Mouse (Mus musculus) mature B cell (primary cell): ENCODE results near the gene Kctd4.
"Not testable (repeated sequence)": the region's sequence is repeated elsewhere in the genome, so short reads cannot be mapped to it uniquely, and the experiment has no call there.

Experiments
- in situ Hi-C: fragments of 300-500 bp; cut with MboI; formaldehyde crosslinking; loops from 2 replicates; pipeline ENCODE4 v1.14.3; 2019

Gene Kctd4

DNA sequence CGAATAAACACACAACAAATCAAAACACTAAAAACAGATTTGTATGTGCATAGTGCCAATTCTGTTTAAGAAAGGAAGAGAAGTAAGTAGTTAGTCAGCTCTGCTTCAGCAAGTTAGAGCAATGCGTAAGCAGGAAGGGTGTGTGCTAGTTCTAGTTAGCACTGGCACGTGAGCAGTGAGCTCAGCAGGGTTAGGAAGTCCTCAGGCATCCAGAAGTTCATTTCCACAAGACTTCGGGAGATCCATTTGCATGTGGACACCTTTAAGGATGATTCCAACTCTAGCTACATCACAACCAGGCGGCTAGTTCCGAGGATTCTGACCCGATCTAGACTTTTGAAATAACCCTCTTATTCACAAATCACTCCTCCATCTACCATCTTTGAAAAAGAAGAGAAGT is at the start of gene Kctd4:
Gene Kctd4 (plus strand): TSS at position 244 of the 400 bp plus-strand sequence.
- in situ Hi-C loops, result no loop called here

DNA sequence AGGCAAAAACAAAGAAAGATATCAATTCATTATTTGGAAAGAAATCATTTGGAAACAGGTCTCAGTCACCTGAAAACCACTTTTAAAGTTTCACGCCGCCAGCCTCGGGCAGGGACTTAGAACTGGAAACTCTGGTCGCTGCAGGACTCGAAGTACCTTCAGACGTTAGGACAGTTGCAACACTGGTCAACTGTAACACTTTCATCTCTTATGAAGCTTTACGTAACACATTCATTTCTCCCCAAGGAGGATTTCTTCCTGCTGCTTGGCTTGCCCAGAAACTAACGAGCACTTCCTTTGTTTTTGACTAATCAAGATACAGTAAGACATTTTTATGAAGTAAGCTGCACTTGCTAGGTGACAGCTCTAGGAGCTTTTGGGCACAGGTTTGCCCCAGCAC is 47.9 kb upstream of the Kctd4 start:
- in situ Hi-C loops, result no loop called here

DNA sequence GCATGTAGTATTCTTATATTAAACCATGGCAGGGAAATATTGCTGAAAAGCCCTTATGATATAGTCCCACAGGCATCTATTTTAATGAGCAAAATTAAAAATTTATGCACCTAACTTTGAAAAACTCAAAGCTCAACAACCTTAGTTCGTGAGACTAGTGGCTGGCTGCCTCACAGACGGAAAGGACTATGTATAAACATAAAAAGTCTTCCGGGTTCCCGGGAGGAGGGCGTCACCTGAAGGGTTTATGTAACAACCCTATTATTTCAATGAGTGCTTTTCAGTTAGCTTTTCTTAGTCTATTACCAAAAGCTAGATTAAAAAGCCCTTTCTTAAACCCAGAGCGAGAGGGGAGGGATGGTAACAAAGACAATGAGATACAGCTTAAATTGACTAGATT is 42.8 kb upstream of the Kctd4 start:
- in situ Hi-C loops, result no loop called here

DNA sequence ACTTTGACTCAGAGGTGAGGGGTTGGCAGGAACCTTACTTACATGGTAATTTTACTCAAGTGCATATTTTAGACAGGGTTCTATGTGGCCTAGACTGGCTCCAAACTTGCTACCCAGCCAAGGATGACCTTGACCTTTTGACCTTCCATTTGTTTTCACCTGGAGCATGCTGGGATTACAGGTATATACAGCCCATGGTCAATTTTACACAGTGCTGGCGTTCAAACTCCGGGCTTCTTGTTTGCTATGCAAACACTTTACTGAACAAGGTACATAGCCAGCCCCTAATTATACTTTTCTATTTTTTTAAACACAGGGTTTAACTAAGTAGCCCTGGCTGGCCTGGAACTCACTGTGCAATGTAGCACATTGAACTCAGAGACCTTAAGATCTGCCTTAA is 42.1 kb upstream of the Kctd4 start:
- in situ Hi-C loops, result no loop called here

DNA sequence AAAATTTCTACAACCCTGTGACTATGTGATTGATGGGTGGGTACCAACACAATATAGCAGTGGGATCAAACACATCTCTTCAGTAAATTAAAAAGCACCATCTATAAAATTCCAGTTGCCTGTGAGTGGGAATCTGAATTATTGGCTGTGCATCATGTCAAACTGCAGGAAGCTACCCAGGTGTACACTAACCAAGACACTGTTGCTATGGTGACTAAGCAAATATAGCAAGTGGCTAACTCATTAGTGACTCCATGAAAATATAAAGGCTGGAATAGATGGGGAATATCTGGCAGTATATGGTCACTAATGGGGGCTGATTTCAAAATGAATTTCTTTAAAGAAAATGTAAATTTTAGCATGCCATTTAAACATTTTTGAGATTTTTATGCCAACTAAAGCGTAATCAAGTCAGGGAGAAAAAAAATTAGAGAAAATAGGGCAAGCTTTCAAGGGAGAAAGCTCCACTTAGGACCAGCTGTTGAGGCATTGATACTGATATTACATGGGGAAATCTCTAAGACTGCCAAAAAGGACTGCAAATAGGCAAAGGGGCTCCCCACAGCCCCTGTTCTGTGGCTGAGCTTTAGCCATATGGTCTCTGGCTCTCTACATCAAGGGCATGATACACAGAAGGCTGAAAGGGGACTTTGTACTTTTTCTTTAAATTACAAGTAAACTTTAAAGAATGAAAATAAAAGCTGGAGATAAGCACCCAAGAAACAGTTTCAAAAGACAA is 31.3 kb upstream of the Kctd4 start:
- in situ Hi-C loops, result no loop called here

DNA sequence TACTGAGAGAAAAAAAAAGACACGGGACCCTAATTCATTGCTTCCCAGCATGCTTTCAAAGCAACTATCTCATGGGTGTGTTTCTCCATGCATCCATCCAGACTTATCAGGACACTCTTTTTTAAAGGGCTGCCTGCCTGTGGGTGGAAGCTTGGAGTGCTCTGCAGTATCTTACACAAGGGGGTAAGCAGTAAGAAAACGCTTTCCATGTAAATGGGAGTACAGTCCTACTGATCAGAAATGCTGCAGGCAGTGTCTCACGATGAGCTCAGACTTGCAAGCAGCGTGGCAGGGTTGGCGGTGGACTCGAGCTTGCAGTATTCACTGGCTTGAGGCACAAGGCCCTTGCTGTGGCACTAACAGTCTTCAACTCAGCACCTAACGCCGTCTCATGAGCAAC is 25.1 kb upstream of the Kctd4 start:
- in situ Hi-C loops, result not testable (repeated sequence)

DNA sequence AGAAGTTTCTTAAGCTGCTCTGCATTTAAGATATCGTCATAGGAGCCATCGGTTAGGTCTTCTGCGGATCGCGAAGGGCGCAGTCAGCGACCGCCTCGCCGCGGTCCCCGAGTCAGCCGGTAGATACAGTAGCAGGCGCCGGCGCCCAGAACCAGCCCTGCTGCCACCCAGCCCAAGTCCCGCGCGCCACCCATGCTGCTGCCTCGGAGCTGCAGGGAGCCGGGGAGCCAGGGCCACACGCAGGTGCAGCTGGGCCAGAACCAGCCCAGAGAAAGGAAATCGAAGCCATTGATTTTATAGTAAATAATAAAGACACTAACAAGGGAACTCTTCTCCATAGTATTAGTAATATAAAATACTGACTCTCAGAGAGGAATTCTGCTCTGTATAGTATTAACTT is 23.5 kb upstream of the Kctd4 start:
- in situ Hi-C loops, result no loop called here

DNA sequence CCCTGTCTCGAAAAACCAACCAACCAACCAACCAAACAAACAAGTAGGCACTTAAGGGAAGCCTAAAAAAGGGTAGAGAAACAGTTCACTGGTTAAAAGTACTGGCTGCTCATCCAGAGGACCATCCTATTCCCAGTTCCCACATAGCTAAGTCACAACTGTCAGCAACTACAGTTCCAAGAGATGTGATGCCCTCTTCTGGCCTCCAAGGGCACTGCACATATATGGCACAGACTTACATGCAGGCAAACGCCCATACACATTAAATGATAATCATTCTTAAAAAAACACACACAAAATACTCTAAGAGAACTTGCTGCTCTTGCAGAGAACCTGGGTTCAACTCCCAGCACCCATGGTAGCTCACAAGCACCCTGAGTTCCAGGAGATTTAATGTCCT is 20.4 kb upstream of the Kctd4 start:
- in situ Hi-C loops, result no loop called here

- in situ Hi-C loops, result no loop called here
Observed at GRCm38 (mm10) chr14:75937714-75938113, 17.1 kb upstream of the Kctd4 start.

- in situ Hi-C loops, result no loop called here
Observed at GRCm38 (mm10) chr14:75941500-75941899, 13.3 kb upstream of the Kctd4 start.

DNA sequence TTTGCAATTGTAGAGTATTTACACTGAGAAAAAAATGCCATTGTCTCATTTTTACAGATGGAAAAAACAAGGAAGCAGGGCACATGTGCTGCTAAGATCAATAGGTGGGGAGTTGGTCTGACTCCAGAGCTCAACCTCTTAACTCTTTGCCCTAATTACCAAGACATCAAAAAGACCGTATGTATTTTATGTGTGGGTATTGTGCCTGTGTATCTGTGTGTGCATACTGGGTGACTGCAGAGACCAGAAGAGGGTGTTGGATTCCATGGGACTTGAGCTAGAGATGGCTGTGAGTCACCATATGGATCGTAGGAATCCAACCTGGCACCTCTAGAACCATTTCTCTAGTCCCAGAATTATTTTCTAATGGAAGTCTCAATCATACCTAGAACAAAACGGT is 12.4 kb upstream of the Kctd4 start:
- in situ Hi-C loops, result no loop called here

GRCm38 (mm10) chr14:75947674-75948073 is 7.1 kb upstream of the Kctd4 start:
- in situ Hi-C loops, result no loop called here

DNA sequence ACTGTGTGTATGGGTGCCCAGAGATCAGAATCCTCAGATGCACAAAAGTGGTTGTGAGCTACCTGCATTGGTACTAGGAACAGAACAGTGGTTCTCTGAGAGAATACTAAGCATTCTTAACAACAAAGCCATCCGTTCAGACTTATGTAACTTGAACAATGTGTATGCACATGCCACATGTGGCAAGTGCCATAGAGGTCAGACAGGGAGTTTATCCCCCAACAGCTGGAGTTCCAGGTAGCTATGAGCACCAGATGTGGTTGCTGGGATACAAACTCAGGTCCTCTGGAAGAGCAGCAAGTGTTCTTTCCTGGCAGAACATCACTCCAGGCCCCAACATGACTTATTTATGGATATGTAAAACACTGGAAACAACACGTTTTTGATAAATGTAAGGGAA is 1.8 kb upstream of the Kctd4 start:
- in situ Hi-C loops, result no loop called here

DNA sequence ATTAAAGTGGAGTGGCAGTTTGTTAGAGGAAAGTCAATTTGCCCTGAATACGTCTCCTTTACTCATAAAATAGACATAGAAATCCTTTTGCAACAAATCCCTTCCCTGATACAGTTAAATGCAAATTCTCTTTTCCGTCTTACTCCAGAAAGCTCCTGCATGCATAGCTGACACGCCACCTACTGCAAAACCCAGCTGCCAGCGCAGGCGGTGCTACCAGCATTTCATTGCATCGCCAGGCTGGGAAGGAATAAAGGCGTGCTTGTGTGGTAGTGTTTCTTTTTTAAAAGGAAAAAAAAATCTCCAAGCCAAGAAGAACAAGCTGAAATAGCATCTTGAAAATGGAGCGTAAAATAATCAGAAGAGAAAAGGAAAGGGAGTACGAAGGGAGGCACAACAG is 7.4 kb downstream of the Kctd4 start:
- in situ Hi-C loops, result no loop called here

- in situ Hi-C loops, result no loop called here
Observed at GRCm38 (mm10) chr14:75963215-75963614, 8.4 kb downstream of the Kctd4 start.

- in situ Hi-C loops, result no loop called here
Observed at GRCm38 (mm10) chr14:75964000-75964399, 9.2 kb downstream of the Kctd4 start.

GRCm38 (mm10) chr14:75964433-75964832 is 9.6 kb downstream of the Kctd4 start:
- in situ Hi-C loops, result no loop called here

DNA sequence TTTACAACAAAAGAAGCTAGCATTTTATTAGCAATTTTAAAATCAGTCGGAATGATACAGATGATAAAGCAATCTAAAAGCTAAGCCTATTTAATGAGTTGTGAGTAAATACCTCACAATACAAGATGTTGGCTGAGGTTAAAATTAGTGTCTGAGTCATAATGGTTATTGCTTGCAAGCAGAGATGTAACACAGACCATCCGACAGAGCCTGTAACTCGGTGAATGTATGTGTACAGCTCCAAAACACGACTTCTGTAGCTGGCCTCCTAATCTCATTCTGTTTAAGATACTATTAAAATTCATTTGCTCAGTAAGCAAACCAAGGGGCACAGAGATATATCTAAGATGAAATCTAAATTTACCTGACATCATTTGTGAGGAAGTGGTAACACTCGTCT is 12.5 kb downstream of the Kctd4 start:
- in situ Hi-C loops, result no loop called here

DNA sequence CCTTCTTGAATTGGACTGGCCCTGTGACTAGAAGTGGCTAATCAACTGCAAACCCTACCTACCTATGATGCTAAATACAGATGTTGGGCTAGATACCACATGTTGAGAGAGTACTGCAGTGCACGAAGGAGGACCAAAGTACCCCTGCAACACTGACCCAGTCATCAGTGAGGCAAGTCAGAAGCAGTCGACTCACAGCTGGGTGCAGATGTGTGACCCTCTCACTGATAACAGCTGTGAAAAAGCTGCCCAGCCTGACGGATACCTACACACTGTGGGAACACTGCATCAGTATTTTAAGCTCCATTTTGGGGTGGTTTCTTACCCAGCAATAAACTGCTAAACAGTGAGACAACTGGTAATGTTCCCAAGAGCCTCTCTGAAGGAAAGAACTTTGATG is 21.3 kb downstream of the Kctd4 start:
- in situ Hi-C loops, result no loop called here

DNA sequence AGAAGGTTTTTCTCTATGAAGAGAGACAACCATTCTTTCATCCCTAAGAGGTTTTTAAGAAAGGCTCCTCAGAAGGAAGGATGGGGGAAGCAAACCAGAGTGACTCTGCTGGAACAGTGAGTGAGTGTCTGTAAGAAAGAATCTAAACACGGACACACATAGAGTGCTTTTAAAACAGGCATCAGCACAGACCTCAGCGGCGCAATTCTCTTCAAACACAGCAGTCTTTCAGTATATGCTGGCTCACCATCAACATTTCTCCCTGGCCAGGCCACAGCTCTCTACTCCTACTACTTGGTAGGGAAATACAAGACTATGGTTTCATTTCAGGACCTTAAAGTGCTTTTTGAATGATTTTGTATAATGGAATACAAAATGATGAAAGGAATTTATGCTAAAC is 26.4 kb downstream of the Kctd4 start:
- in situ Hi-C loops, result no loop called here

DNA sequence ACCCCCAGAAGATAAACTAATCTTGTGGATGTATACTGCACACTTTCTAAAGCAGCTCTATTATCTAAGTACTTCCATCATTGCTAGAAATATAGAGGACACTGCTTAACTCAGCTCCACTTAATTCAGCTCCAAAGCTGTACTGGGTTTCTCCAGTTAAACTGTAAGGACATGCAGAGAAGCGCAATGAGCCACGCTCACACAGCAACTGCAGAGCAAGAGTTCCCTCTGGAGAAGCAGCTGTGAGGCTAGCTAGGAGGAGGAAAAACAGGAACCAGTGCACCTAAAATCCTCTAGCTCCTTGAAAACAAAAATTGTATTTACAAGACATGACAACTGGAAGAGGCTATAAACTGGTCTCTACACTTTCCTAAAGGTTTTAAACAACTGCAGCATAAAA is 29.1 kb downstream of the Kctd4 start:
- in situ Hi-C loops, result no loop called here

- in situ Hi-C loops, result no loop called here
Observed at GRCm38 (mm10) chr14:75985112-75985511, 30.3 kb downstream of the Kctd4 start.

DNA sequence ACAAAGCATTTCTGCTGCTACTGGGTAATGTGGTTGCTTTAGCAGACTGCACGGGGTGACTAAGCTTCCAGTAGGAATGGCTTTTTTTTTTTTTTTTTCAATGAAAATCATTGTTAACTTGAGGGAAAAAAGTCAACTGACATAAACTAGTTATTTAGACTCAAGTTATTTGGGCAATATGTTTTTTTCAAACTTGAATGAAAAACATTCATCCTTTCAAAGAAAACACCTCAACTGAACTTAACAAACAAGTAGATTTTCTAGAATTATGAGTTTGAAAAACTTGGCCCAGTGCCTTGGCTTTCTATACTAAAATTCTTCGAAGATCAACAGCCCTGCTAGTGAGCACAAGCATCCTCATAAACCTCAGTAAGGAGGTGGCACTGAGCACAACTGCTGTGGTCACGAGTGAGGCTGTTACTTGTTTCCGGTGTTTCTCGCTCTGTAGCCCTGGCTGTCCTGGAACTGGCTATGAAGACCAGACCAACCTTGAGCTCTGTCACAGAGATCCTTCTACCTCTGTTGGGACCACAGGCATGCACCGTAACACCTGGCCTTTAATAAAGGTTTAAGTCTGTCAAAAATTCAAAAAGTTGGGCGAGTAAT is 32.2 kb downstream of the Kctd4 start:
- in situ Hi-C loops, result no loop called here

- in situ Hi-C loops, result no loop called here
Observed at GRCm38 (mm10) chr14:75989168-75989567, 34.4 kb downstream of the Kctd4 start.
